Mouse (Mus musculus): ENCODE results near the gene Cnn1. TPM values are rescaled to one million over a fixed set of nuclear protein-coding genes. Genes with fewer than 3 reads are reported as not detected.

Cnn1 gene
- polyA plus RNA-seq, 1 experiment from 2014 or later = 0.68 TPM

GRCm38 (mm10) chr9:22086012-22086411, 13.0 kb upstream of the Cnn1 start:
- Histone ChIP-seq H3K9ac (replicated peaks) (peak overlapping the region; percentile 81), H3K36me3 (replicated peaks; ENCODE audit: insufficient read depth, low read length) (0 out of 2 replicates have a peak, but pooled peaks cover 3% of the 10 kb centered on the region), H3K4me2 (ENCODE audit: low read depth, low read length) (peak overlapping the region; percentile 73), H3K27ac (ENCODE audit: low read depth) (peak overlapping the region; percentile 82), H3K9me3 (ENCODE audit: low read length) (no peaks in the 10 kb centered on the region), H3K4me3 (ENCODE audit: low read depth, low read length) (peak overlapping the region; percentile 68), H3K4me1 (ENCODE audit: insufficient read depth) (0 out of 2 replicates have a peak, but pooled peaks cover 6% of the 10 kb centered on the region), H3K27me3 (ENCODE audit: insufficient read depth, low read length) (no peaks in the 10 kb centered on the region)
- WGBS (ENCODE audit: insufficient replicate concordance) = 87% methylated on average over 6 of the region's 6 CpGs
- TF ChIP-seq CTCF (IDR thresholded peaks at IDR 0.05; ENCODE audit: low read depth) (no peak), EP300 (IDR thresholded peaks at IDR 0.05; ENCODE audit: low read depth) (no peak)
- DNase-seq (no peak), ATAC-seq (no peak)

DNA sequence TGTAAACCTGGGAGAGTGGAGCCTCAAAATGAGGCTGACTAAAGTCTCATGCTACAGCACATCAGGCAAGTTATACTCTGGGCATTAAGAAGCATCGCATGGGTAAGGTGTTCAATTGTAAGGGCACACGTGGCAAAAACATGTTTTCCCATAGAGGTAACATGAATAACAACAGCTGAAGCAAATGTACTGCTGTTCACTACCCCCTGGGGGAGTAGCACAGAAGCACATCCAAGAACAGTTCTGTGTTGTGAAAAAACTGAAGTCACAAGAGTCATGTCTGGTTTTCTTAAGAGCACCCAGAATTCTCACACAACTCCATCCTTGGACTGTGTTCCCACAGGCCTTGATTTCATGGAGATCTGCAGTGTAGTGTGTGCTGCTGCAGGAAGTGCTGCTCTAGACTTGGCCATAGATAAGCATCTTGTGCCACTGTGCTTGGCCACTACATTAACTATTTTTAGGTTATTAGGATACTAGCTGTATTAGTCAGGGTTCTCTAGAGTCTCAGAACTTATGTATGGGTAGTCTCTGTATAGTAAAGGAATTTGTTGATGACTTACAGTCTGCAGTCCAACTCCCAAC, 11.9 kb upstream of the Cnn1 start:
- Histone ChIP-seq H3K4me3 (ENCODE audit: low read depth, low read length) (no peak overlapping the region), H3K9ac (replicated peaks) (no peak overlapping the region), H3K36me3 (replicated peaks; ENCODE audit: insufficient read depth, low read length) (no peaks in the 10 kb centered on the region), H3K9me3 (ENCODE audit: low read length) (no peaks in the 10 kb centered on the region), H3K27ac (ENCODE audit: low read depth) (no peak overlapping the region), H3K27me3 (ENCODE audit: insufficient read depth, low read length) (no peaks in the 10 kb centered on the region), H3K4me2 (ENCODE audit: low read depth, low read length) (no peak overlapping the region), H3K4me1 (ENCODE audit: insufficient read depth) (0 out of 2 replicates have a peak, but pooled peaks cover 6% of the 10 kb centered on the region)
- ATAC-seq (no peak), DNase-seq (no peak)
- TF ChIP-seq EP300 (IDR thresholded peaks at IDR 0.05; ENCODE audit: low read depth) (no peak), CTCF (IDR thresholded peaks at IDR 0.05; ENCODE audit: low read depth) (0 out of 2 replicates have a peak, but pooled peaks have one; percentile 2)
- 74% methylated on average over 2 of the region's 2 CpGs for WGBS (ENCODE audit: insufficient replicate concordance)

- 0 out of 2 replicates have a peak, but pooled peaks cover 3% of the 10 kb centered on the region for H3K27me3 ChIP-seq (ENCODE audit: insufficient read depth, low read length)
- TF ChIP-seq CTCF (IDR thresholded peaks at IDR 0.05; ENCODE audit: low read depth) (no peak), EP300 (IDR thresholded peaks at IDR 0.05; ENCODE audit: low read depth) (no peak)
- DNase-seq = no peak
- H3K4me3 ChIP-seq (ENCODE audit: low read depth, low read length) = no peak overlapping the region
- H3K9me3 ChIP-seq (ENCODE audit: low read length) = no peaks in the 10 kb centered on the region
- H3K4me2 ChIP-seq (ENCODE audit: low read depth, low read length) = no peak overlapping the region
- no peak overlapping the region for H3K9ac ChIP-seq (replicated peaks)
- WGBS (ENCODE audit: insufficient replicate concordance) = 98% methylated on average over 7 of the region's 7 CpGs
- ATAC-seq = no peak
- H3K4me1 ChIP-seq (ENCODE audit: insufficient read depth) = 0 out of 2 replicates have a peak, but pooled peaks cover 6% of the 10 kb centered on the region
- H3K36me3 ChIP-seq (replicated peaks; ENCODE audit: insufficient read depth, low read length) = no peaks in the 10 kb centered on the region
- no peak overlapping the region for H3K27ac ChIP-seq (ENCODE audit: low read depth)
Observed at GRCm38 (mm10) chr9:22089281-22089680, 9.7 kb upstream of the Cnn1 start.

DNA sequence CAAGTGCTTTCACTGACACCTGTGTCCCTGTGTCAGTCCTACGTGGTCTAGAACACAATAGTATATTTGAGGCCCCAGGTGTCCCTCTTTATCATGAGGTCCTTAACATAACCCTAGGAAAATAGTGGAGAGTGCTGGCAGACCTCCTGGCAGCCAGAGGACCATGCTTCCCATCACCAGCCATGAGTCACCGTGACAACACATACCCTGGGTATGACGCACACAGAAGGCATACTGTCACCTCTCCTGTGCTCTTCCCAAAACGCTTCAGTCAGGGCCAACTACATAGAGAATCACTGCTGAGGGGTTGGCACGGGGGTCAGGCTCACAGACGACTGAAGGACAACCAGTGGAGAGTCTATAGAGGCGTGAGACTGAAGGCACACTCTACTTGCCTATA, 9.0 kb upstream of the Cnn1 start:
- DNase-seq (no peak), ATAC-seq (no peak)
- Histone ChIP-seq H3K4me2 (ENCODE audit: low read depth, low read length) (no peak overlapping the region), H3K4me3 (ENCODE audit: low read depth, low read length) (no peak overlapping the region), H3K4me1 (ENCODE audit: insufficient read depth) (0 out of 2 replicates have a peak, but pooled peaks cover 6% of the 10 kb centered on the region), H3K36me3 (replicated peaks; ENCODE audit: insufficient read depth, low read length) (no peaks in the 10 kb centered on the region), H3K27me3 (ENCODE audit: insufficient read depth, low read length) (0 out of 2 replicates have a peak, but pooled peaks cover 3% of the 10 kb centered on the region), H3K9me3 (ENCODE audit: low read length) (no peaks in the 10 kb centered on the region), H3K9ac (replicated peaks) (no peak overlapping the region), H3K27ac (ENCODE audit: low read depth) (no peak overlapping the region)
- TF ChIP-seq CTCF (IDR thresholded peaks at IDR 0.05; ENCODE audit: low read depth) = no peak
- no peak for TF ChIP-seq EP300 (IDR thresholded peaks at IDR 0.05; ENCODE audit: low read depth)
- 82% methylated on average over 7 of the region's 7 CpGs for WGBS (ENCODE audit: insufficient replicate concordance)

DNA sequence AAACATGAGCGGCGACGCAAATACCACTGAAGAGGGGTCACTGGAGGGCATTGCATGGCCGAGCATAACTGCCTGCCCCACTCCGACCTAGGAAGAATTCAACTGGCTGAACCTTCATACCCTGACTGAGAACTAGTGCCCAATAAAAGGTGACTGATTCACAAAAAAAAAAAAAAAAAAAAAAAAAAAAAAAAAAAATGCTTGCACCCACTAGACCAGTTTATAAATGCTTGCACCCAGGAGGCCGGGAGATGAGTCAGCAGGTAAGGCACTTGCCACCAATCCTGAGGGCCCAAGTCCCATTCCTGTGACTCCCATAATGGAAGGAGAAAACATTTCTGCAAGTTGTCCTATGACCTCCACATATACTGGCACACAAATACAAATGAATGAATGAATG, 6.3 kb upstream of the Cnn1 start:
- H3K4me3 ChIP-seq (ENCODE audit: low read depth, low read length) = no peak overlapping the region
- DNase-seq = no peak
- no peak for ATAC-seq
- no peak overlapping the region for H3K9ac ChIP-seq (replicated peaks)
- TF ChIP-seq EP300 (IDR thresholded peaks at IDR 0.05; ENCODE audit: low read depth) (no peak), CTCF (IDR thresholded peaks at IDR 0.05; ENCODE audit: low read depth) (no peak)
- no peak overlapping the region for H3K4me2 ChIP-seq (ENCODE audit: low read depth, low read length)
- H3K4me1 ChIP-seq (ENCODE audit: insufficient read depth) = peaks cover 4% of the 10 kb centered on the region; the same call in 1 of the 2 replicates
- no peaks in the 10 kb centered on the region for H3K9me3 ChIP-seq (ENCODE audit: low read length)
- WGBS (ENCODE audit: insufficient replicate concordance) = 78% methylated on average over 6 of the region's 6 CpGs
- H3K36me3 ChIP-seq (replicated peaks; ENCODE audit: insufficient read depth, low read length) = no peaks in the 10 kb centered on the region
- no peak overlapping the region for H3K27ac ChIP-seq (ENCODE audit: low read depth)
- 0 out of 2 replicates have a peak, but pooled peaks cover 3% of the 10 kb centered on the region for H3K27me3 ChIP-seq (ENCODE audit: insufficient read depth, low read length)

DNA sequence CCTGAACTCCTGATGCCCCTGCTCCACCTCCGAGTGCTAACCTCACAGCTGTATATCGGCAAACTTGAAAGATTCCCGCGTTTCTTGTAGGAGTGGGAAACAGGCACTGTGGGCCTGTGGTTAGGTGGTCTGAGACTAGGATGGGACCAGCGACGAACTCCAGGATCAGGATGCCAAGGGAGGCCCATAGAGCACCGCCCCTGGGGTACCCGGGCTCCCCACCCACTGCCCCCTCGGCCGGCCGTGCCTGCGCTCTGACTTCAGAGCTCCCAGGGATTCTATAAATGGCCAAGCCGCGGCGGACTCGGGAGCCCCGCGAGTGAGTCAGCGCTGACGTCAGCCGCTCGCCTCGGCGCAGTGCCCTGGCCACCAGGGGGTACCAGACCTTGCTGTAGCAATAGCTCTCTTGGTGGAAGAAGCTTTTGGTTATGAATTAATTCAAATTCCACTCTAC, 3.1 kb upstream of the Cnn1 start:
- peak overlapping the region; percentile 36 for H3K4me3 ChIP-seq (ENCODE audit: low read depth, low read length)
- H3K9me3 ChIP-seq (ENCODE audit: low read length) = no peaks in the 10 kb centered on the region

More for the DNA sequence above, 3.1 kb upstream of the Cnn1 start:
- Histone ChIP-seq H3K36me3 (replicated peaks; ENCODE audit: insufficient read depth, low read length) (no peaks in the 10 kb centered on the region), H3K27ac (ENCODE audit: low read depth) (no peak overlapping the region), H3K27me3 (ENCODE audit: insufficient read depth, low read length) (peaks cover 25% of the 10 kb centered on the region), H3K4me1 (ENCODE audit: insufficient read depth) (peaks cover 4% of the 10 kb centered on the region; the same call in 1 of the 2 replicates), H3K9ac (replicated peaks) (peak overlapping the region; percentile 64), H3K4me2 (ENCODE audit: low read depth, low read length) (peak overlapping the region; percentile 79)
- peak; percentile 90 for DNase-seq
- under 1% methylated on average over 24 of the region's 24 CpGs for WGBS (ENCODE audit: insufficient replicate concordance)
- TF ChIP-seq EP300 (IDR thresholded peaks at IDR 0.05; ENCODE audit: low read depth) = no peak
- peak; percentile 88 for TF ChIP-seq CTCF (IDR thresholded peaks at IDR 0.05; ENCODE audit: low read depth)
- peak; percentile 89 for ATAC-seq
